Mouse (Mus musculus) heart, embryonic 14.5 days (tissue): ENCODE measurements around the gene Sln. TPM values are rescaled to one million over a fixed set of nuclear protein-coding genes. Genes with fewer than 3 reads are reported as not detected.
A peak's percentile ranks its signal among the peaks of the same experiment; 100 is the strongest.

Source experiments
- ATAC-seq: fragments of 200-750 bp; cut with Nextera tagmentation; 2 replicates; pipeline ENCODE4 v1.8.0; 2017; ENCODE audit warnings: low read depth, moderate TSS enrichment; ENCODE audit not compliant: insufficient number of reproducible peaks, insufficient read depth, low FRiP score
- H3K27ac ChIP-seq, 2 experiments: fragments of 200-500 bp in 1 of 2; fragments of 300-500 bp in 1 of 2; sonication (generic) in 1 of 2; replicated peaks in 1 of 2; 2 replicates each; pipeline ENCODE4 v1.5.1; 2012 to 2014; ENCODE audit warnings: low read depth in 2 of 2, low read length in 2 of 2, control low read depth in 1 of 2, mild to moderate bottlenecking in 1 of 2, mixed read lengths in 1 of 2; ENCODE audit not compliant: control insufficient read depth in 1 of 2, insufficient read depth in 1 of 2
- H3K27me3 ChIP-seq: fragments of 300-500 bp; sonication (generic); 2 replicates; pipeline ENCODE4 v1.6.1; 2014; ENCODE audit warnings: mild to moderate bottlenecking, low read length, control low read depth; ENCODE audit not compliant: control insufficient read depth, insufficient read depth
- H3K36me3 ChIP-seq: fragments of 300-500 bp; sonication (generic); 2 replicates; pipeline ENCODE4 v1.6.1; 2014; ENCODE audit warnings: mild to moderate bottlenecking, control low read depth, low read length, mixed read lengths; ENCODE audit not compliant: control insufficient read depth, insufficient read depth
- H3K4me1 ChIP-seq, 2 experiments: fragments of 200-500 bp in 1 of 2; fragments of 300-500 bp in 1 of 2; sonication (generic) in 1 of 2; 2 replicates each; pipeline ENCODE4 v1.6.1; 2012 to 2014; ENCODE audit warnings: low read length in 2 of 2, control low read depth in 1 of 2, mixed read lengths in 1 of 2; ENCODE audit not compliant: control insufficient read depth in 2 of 2, insufficient read depth in 2 of 2
- H3K4me2 ChIP-seq: fragments of 300-500 bp; sonication (generic); 2 replicates; pipeline ENCODE4 v1.6.1; 2014; ENCODE audit warnings: mild to moderate bottlenecking, low read length
- H3K4me3 ChIP-seq, 2 experiments: fragments of 200-500 bp in 1 of 2; fragments of 300-500 bp in 1 of 2; sonication (generic) in 1 of 2; 2 replicates each; pipeline ENCODE4 v1.5.1; 2012 to 2014; ENCODE audit warnings: low read length in 2 of 2, mild to moderate bottlenecking in 2 of 2, control low read depth in 1 of 2, low read depth in 1 of 2, moderate library complexity in 1 of 2; ENCODE audit not compliant: control insufficient read depth in 1 of 2, insufficient read depth in 1 of 2
- H3K9ac ChIP-seq: fragments of 300-500 bp; sonication (generic); 2 replicates; pipeline ENCODE4 v1.6.1; 2014; ENCODE audit warnings: mild to moderate bottlenecking, low read length
- H3K9me3 ChIP-seq: fragments of 300-500 bp; sonication (generic); 2 replicates; pipeline ENCODE4 v1.6.1; 2016; ENCODE audit warnings: low read length, control low read depth; ENCODE audit not compliant: control insufficient read depth
- WGBS: fragments of 180-500 bp; shearing (Covaris S2); extraction: QIAGEN DNeasy Blood & Tissue Kit; methylation state at CpG from one replicate; pipeline ENCODE4 v1.1.7; 2014; 5-methylcytosine and 5-hydroxymethylcytosine counted together
- polyA plus RNA-seq: library from polyadenylated mRNA; unstranded; fragments of >200 nt; fragmentation: Nextera tagmentation; extraction: Ambion mirVana; gene quantifications from 2 replicates; pipeline ENCODE4 v1.2.1, GENCODE M21; 2014

The Sln gene
- 131 and 193 TPM in 2 replicates for polyA plus RNA-seq

DNA sequence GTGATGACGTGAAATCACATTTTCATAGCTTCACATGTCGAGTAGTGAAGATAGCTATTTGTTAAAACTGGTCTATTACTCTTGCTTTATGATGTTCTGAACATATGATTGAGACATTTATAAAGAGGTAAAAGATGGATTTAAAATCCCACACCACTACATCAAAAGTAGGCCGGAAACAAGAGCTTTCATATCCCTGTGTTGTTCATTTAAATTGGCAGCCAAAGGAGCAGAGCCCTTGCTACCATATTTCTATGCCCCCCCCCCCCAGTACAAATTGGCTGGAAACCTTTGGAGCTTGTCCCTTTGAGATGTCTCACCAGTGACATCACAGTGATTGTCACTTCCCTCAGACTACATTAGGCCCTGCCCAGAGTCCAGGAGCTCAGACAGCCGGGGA is at the start of gene Sln:
TSS of gene Sln (plus strand) at position 301 of the 400 bp plus-strand sequence.
- Histone ChIP-seq H3K27me3 (no peaks in the 10 kb centered on the region), H3K4me2 (no peak within 1 kb of the TSS), H3K27ac (no peak within 1 kb of the TSS), H3K4me1 (peaks cover 0 to 2% of the 10 kb centered on the region in 2 experiments; a peak in 1 of 4 replicates), H3K9ac (no peak within 1 kb of the TSS), H3K36me3 (no peaks in the 10 kb centered on the region), H3K4me3 (no peak within 1 kb of the TSS), H3K9me3 (no peaks in the 10 kb centered on the region)
- ATAC-seq: no peak
- WGBS: 72% methylated on average over 4 of the region's 4 CpGs

DNA sequence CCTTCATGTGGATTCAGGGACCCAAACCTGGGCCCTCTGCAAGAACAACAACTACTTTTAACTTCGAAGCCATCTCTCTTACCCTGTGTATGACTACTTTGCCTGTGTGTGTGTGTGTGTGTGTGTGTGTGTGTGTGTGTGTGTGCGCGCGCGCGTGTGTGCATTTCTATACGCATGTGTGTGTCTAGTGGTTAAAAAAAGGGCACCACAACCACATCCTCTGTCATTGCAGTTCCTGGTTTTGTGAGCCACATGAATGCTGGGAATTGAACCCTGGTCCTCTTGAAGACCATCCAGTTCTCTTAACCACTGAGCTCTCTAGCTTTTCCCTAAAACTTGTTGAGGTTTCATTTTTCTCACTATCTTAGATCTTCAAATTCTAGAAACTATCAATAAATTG is 47.0 kb upstream of the Sln start:
- Histone ChIP-seq H3K4me2 (no peak overlapping the region), H3K4me1 (no peaks in the 10 kb centered on the region), H3K4me3 (no peak overlapping the region), H3K27ac (no peak overlapping the region), H3K9me3 (no peaks in the 10 kb centered on the region), H3K27me3 (no peaks in the 10 kb centered on the region), H3K36me3 (no peaks in the 10 kb centered on the region), H3K9ac (no peak overlapping the region)
- no peak for ATAC-seq
- 90% methylated on average over 7 of the region's 7 CpGs for WGBS

DNA sequence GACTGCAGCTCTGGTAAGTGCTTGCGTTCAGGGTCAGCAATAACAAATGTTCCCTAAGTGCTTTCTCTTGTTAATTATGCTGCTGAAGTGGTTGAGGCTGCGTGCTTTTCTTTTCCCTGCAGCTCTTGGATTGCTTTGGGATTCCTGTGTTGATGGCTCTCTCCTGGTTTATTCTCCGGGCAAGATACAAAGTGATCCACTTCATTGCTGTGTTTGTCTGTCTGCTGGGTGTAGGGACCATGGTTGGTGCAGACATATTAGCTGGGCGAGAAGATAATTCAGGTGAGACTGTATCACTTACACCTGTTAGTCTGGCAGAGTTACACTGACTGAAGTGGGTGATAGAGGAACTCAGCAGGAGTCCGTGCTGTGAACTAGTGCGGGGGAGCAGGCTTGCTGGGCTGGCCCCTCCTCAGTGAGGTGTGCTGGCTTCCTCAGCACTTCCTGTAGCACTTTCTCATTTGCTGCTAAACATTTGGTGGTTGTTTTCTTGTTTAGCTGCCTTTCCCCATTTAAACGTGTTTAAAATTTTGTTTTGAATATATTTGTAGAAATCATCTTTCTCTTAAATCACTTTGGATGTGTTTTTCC is 43.4 kb upstream of the Sln start:
- H3K4me3 ChIP-seq: no peak overlapping the region
- H3K27me3 ChIP-seq: no peaks in the 10 kb centered on the region
- ATAC-seq: no peak
- no peak overlapping the region for H3K9ac ChIP-seq
- H3K4me2 ChIP-seq: no peak overlapping the region
- H3K4me1 ChIP-seq: no peaks in the 10 kb centered on the region
- H3K27ac ChIP-seq: no peak overlapping the region
- H3K36me3 ChIP-seq: no peaks in the 10 kb centered on the region
- no peaks in the 10 kb centered on the region for H3K9me3 ChIP-seq
- 10% methylated on average over 7 of the region's 7 CpGs for WGBS

DNA sequence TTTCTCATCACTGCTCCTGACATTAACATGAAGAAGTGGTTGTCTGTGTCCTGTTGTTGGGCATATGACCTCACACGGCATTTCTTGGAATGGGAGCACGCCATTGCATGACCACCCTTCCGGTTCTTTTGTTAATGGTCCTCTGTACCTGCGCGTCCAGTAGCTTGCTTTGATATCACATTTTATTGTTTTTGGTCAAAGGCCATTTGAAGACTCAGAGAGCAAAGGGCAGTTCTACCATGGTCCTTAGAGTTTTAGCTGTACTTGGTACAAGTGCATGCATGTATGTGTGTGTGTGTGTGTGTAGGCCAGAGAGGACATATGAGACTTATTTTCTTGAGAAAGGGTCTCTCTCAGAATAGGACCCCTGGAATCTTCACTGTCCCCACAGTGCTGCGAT is 36.5 kb upstream of the Sln start:
- no peaks in the 10 kb centered on the region for H3K36me3 ChIP-seq
- no peak overlapping the region for H3K4me3 ChIP-seq
- H3K9me3 ChIP-seq: no peaks in the 10 kb centered on the region
- H3K27me3 ChIP-seq: no peaks in the 10 kb centered on the region
- no peaks in the 10 kb centered on the region for H3K4me1 ChIP-seq
- H3K27ac ChIP-seq: no peak overlapping the region
- whole genome bisulfite sequencing: 93% methylated on average over 6 of the region's 6 CpGs
- ATAC-seq: no peak
- H3K9ac ChIP-seq: no peak overlapping the region
- H3K4me2 ChIP-seq: no peak overlapping the region

DNA sequence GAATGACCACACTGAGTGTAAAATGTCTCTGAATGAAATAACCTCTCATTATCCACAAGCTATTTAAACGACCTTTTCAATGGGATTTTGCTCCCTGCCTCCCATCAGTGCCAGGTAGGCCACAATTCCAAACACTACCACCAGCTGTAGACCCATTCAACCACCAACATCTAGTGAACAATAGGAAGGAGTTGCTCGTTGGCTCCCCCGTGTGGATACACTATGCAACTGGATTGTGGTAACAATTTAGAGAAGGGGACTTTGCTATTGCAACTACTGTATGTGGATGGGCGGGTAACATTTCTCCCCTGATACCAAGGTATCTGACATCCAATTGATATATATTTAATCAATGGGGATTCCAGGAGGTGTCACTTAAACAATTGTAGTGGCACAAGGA is 31.2 kb upstream of the Sln start:
- H3K9me3 ChIP-seq: no peaks in the 10 kb centered on the region
- H3K9ac ChIP-seq: no peak overlapping the region
- H3K4me3 ChIP-seq: no peak overlapping the region
- H3K27ac ChIP-seq: no peak overlapping the region
- no peak for ATAC-seq
- H3K36me3 ChIP-seq: no peaks in the 10 kb centered on the region
- WGBS: 25% methylated on average over 4 of the region's 4 CpGs
- no peaks in the 10 kb centered on the region for H3K27me3 ChIP-seq
- no peaks in the 10 kb centered on the region for H3K4me1 ChIP-seq
- no peak overlapping the region for H3K4me2 ChIP-seq

DNA sequence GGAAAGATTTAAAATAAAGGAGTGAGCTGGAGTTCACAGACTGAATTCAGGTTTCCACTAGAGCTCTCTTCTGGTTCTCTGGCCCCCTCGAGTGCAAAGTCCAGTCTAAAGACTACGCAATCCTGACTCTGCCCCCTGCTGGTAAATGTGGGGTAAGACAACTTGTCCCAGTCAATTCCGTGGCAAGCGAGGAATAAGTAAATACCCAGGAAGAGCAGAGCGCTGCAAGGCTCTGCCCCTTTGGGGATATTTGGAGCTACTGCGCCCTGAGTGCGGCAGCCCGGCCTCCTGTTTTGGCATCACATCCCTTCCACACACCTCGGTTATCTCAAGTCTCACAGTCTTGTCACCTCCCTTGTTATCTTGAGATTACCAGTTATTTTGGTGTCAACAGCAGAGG is 24.6 kb upstream of the Sln start:
- no peaks in the 10 kb centered on the region for H3K9me3 ChIP-seq
- H3K4me2 ChIP-seq: peak overlapping the region; percentile 32
- peaks cover 0 to 4% of the 10 kb centered on the region in 2 experiments; a peak in 1 of 4 replicates for H3K4me1 ChIP-seq
- no peak overlapping the region for H3K4me3 ChIP-seq
- no peak overlapping the region for H3K27ac ChIP-seq
- 3% methylated on average over 9 of the region's 9 CpGs for WGBS
- no peak for ATAC-seq
- H3K27me3 ChIP-seq: 0 out of 2 replicates have a peak, but pooled peaks cover 4% of the 10 kb centered on the region
- no peaks in the 10 kb centered on the region for H3K36me3 ChIP-seq
- H3K9ac ChIP-seq: no peak overlapping the region

DNA sequence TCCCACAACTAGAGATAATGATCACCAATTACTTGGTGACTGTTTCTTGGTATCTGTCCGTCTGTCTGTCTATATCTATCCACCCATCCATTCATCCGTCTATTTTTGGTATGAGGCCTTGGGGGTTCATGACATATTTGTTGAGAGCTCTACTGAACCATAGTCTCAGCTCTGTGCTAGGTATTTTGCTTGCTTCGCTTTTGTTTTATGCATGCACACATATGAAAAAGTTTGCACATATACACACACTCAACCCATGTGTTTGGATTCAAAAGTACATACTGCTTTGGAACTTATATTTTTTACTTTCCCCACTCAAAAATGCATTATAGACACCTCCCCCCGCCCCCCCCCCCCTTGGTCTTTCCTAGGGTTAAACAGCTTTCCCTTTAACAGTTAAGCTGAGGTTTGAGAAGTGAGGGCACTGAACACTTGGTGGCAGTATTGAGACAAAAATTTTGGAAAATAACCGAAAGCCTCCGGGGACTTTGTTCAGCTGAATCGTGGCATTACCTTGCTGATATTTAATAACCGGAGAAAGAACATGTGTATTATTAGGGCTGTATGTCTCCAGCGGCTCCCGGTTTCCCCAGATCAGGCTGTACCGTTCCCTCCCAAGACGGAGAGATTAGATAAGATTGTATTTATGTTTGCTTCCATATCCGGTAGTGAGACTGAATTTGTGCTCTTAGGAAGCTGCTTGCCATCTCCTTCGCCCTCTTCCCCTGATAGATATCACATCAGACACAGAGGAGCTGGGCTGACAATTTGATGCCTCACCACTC is 20.7 kb upstream of the Sln start:
- WGBS: 14% methylated on average over 14 of the region's 14 CpGs
- no peak for ATAC-seq
- peak overlapping the region; percentile 38 to 47 for H3K4me3 ChIP-seq
- no peaks in the 10 kb centered on the region for H3K36me3 ChIP-seq
- no peaks in the 10 kb centered on the region for H3K9me3 ChIP-seq
- H3K4me1 ChIP-seq: peaks cover 0 to 4% of the 10 kb centered on the region in 2 experiments; a peak in 1 of 4 replicates
- H3K27ac ChIP-seq: no peak overlapping the region
- peak overlapping the region; percentile 68 for H3K4me2 ChIP-seq
- peak overlapping the region; percentile 72 for H3K9ac ChIP-seq
- H3K27me3 ChIP-seq: 0 out of 2 replicates have a peak, but pooled peaks cover 4% of the 10 kb centered on the region
